Mouse (Mus musculus) liver (tissue): ENCODE results near the gene Gstm2.
"Not testable (repeated sequence)": the region's sequence is repeated elsewhere in the genome, so short reads cannot be mapped to it uniquely, and the experiment has no call there.

ENCODE experiments used
- DNase-seq: peaks from one replicate; pipeline ENCODE4 v3.0.0-alpha.2; 2020; ENCODE audit warnings: mixed read lengths

Gene Gstm2

DNA sequence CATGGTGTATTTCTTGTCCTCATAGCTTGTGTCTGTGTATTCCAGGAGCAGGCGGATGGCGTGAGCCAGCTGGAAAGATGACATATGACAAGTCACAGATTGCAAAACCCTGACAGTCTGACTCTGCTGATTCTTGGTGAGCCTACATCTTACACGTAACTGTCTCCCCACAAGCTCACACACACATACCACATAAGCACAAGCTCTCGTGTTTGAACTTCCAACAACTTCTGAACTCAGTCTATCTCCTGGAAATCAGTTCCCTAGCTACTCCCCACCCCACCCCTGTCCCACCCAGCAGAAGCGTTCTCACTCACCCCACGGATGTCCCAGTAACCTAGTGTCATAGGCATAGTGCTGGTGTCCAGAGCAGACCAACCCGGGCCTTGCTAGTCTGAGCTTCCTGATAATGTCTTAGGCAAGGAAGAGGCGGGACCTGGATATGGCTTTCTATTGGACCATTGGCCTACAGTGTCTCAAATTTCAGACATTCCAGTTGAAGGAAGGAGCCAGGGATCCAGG lies at the start of gene Gstm2:
Gstm2 (minus strand) TSS at position 413 of the 522 bp plus-strand sequence.
- peak; percentile 7 for DNase-seq

DNA sequence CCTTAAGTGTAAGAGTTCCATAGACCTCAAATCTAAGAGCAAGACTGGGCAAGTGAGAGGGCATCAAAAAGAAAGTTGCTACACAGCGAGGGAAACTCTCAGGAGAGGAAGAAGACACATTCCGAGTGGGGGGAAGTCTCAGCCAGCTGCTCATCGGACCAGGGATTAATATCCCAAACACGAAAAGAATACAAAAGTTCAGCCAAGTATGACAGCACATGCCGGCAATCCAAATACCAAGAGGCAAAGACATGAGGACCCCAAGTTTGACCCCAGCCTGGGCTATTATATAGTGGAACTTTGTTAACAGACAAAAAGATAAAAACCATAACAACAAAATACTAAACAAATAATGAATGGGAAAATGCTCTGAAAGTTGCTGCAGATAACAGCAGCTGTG lies 46.9 kb upstream of the Gstm2 start:
- no peak for DNase-seq

DNA sequence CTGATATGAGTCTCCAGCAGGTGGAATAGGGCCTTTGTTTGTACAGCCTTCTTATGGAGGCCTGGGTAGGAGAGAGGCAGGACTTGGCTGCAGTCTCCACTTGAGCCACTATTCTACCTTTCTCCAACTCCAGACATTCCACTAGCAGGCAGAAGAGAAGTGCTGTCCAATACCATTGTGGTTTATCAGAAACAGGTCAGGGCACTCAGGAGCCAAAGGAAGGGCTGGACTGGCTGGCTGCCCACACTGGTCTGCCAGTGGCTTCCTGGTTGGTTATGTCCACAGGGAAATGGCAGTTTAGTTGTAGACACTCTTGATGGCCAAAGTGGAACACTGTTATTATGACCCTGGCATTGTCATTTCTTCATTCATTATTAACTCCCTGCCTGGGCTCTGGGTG lies 45.9 kb upstream of the Gstm2 start:
- DNase-seq: no peak

DNA sequence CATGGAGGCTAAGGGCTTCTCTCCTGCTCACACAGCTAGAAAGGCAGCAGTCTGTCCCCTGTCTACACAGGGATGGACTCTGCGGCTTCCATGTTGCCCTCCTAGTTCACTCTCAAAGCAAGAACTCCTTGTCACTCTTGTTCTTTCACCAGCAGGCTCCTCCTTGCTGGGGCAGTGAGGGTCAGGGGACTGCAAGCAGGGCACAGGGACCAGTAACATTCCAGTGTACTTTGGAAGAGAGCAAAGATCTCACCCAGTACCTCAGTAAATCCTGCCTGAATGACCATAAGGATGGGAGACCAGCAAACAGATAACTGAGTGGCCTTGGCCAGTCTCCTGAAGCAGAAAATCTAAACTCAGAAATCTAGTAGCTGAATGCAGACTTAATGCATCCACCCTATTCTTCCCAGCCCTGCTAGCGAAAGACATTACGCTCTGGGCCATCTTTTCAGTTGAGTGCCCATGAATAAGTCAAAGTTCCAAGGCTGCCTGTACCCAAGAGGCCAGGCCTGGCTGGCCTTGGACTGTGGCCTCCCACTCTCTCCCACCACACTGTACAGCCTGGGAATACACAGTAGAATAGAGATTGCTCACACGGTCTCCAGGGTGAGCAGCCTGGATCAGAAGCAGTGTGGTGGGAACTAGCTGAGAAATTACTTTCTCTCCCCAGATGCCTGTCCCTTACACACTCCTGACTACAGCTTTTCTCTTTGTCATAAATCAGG lies 42.5 kb upstream of the Gstm2 start:
- DNase-seq: no peak

DNA sequence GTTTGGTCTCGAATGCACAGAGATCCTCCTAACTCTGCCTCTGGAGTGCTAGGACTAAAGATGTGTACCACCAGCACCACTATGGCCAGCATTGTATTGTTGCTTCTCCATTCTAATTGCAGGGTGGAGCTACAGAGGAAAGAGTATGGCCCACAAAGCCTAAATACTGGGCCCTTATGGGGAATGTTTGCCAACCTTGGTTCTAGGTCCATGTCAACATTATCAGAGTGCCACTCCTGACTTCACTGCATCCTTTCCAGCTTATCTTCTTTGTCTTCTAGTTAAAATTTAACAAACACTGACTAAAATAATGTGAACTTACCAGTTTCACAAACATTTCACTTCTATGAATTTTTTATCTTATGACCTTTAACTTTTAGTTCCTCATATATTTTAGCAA lies 40.3 kb upstream of the Gstm2 start:
- DNase-seq: no peak

DNA sequence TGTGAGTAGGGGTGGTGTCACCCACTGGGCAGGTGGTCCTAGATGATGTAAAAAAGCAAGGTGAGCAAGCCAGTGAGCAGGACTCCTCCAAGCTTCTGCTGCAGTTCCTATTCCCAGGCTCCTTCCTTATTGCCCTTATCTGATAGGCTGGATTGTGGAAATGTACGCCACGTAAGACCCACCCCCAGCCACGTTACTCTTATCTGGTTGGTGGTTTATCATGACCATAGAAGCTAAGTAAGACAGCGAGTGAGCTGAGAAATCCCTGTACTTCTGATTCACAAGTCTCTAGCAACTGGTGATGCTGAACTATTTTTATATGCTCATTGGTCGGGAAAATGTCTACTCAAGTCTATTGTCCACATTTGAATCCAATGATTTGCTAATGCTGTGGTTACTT lies 39.8 kb upstream of the Gstm2 start:
- DNase-seq: no peak

DNA sequence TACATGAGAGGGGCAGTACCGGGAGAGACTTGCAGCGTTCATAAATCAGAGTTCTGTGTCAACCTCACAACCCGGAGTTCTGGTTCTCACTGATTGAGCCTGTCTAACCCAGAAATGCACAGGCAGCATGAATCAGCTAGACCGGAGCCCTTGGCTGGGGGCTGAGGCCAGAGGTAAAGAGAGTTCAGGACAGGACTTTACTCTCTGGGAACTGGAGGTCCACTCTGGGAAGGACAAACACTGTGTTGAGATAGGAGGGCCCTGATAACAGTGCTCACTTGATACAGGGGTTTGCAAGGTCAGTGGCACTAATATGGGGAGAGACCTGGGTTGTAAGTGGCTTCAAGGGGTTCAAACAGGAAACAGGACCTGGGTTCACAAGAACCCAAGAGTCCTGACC lies 39.1 kb upstream of the Gstm2 start:
- DNase-seq: peak; percentile 33

DNA sequence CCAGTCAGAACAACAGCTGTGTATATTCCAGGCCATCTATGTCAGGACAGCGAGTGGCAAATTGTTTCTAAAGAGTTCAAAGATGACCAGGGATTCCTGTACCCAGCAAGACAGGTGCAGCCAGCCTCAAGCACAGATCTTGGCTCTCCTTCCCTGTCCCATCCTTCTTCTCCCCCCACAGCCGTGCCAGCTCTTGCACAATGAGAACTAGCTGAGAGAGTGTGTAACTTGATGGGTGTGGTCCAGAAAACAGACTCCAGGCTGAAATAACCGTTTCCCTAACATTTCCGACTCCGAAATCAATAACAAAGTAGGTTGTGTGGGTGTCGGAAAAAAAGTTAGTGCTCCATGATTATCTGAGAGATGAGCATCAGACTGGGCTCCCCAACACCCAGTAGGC lies 36.4 kb upstream of the Gstm2 start:
- peak; percentile 15 for DNase-seq

DNA sequence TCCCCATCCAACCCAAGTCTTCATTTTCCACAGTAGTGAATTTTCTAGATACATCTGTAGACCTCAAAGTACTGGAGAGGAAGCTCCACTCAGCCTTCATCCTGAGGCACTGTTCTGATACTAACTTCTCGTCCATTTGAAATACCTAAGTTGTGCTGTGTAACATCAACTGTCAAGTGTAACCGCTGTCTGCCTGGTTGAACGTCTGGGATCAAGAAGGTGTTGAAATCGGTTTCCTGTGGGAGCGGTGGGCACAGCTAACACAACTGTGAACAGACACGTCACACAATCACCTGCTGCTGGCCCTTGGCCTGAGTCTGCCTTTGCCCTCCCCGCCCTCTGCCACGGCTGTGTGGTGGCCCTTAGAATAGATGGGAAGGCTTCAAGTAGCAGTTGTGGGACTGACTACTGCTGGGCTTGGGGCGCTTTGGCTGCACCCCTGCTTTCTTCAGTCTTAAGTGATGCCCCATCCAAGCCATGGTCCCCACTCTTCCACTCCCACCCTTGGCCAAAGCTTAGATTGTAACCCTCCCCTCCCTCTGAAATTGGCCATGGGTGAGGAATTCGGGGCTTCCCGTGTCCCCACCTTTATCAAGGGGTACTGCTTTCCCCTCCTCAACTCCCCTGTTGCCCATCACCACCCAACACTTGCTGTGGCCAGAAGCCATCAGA lies 34.2 kb upstream of the Gstm2 start:
- not testable (repeated sequence) for DNase-seq

DNA sequence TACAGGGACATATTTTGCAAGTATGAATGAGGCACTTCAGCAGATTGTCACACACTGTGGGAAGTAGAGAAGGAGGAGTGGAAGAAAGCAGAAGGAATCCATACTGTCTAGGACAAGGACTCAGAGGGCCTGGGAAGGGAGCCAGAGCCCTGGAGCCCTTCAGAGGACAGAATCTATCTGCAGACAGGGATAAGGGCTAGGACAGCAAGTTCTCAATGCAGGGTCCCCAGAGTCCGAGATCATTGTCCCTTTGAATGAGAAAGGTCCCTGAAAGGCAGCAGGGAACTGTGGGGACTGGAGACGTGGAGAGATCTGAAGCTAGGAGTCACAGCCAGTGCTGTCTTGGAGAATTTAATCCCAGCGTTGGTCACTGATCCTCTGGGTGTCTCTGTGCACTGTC lies 33.0 kb upstream of the Gstm2 start:
- DNase-seq: not testable (repeated sequence)

DNA sequence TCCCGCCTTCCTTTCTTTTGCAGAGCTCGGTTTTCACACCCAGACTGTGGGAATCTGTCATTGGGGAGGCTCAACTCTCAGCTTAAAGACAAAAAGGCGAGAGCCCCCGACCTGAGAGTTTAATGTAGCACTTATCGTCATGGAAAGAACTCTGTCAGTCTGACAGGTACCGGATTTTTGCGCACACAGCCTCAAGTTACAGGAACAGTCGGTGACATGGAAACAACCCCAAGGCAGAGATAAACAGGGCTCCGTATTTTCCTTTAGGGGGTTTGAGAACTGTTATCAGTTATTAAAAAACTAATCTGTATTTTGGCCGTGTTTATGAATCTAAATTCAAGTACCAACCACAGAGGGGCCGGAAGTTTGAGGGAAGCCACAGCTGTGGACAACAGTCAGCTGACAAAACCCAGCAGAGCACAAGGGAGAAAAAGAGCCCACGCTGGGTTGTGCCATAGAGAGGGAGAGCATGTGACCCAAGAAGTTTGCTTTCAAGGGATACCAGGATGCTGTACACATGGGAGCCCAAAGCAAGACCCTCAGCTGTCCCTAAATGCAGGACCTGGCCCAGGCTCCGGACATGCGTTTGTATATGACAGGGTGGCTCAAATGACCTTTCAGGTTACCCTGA lies 32.1 kb upstream of the Gstm2 start:
- DNase-seq: no peak

DNA sequence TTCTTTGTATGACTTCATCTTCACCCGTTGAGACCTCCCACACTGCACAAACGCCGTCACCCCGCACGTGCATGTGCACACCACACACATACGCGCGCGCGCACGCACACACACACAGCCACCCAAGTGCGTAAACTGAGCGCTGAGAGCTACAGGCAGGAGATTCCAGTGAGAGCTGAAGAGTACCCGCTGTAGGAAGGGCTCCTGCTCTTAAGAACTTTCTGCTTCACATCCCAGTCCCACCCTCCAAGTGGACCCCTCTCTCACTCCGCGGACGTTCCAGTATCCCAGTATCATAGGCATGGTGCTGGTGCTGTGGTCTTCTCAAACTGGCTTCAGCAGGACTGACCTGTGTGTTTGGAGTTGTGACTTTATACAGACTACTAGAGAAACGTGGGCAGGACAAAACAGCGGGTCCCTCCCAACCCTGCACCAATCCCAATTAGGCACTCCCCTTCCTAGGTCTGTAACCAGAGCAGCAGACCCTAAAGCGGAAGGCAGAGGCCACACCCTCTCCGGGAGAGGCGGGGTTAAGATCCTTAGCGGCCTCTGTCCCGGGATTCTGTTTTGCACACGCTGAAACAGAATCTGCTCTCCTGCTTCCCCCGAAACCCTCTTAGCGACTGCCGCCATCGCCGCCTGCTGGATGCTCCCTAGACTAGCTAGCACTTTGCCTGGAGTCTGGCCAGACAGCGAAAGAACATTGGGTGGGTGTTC lies 31.4 kb upstream of the Gstm2 start, which contains the start of gene Gstm1:
Gstm1 (minus strand) TSS at position 501 of the 717 bp plus-strand sequence.
- peak; percentile 87 for DNase-seq

DNA sequence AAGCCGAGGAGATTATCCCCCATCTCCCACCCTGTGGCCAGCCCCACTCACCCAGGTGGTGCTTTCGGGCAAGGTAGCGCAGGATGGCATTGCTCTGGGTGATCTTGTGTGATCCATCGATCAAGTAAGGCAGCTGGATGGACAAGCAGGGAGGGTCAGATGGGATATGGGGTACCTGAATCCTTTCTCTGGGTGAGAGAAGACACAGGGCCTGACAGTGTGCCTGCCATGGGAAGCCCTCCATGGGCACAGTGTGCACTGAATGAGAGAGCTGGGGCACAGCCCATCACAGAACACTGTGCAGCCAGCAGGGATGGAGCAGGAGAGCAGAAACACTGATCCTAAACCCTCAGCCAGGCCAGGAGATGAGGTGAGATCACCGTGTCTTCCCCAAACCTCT lies 30.2 kb upstream of the Gstm2 start:
- DNase-seq: not testable (repeated sequence)

DNA sequence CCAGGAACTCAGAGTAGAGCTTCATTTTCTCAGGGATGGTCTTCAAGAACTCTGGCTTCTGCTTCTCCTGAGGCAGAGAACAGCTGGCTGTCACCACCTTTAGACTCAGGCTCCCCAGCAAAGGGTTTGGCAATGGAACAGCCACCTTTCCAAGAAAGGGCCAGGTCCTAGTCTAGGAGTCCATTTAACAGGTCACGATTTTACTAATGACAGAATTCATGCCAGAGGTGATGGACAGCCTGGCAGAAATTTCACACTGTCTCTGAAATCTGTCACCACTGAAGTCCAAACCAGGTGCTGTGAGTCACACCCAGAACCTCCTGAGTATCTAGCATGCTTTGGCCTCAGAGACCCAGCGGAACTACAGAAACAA lies 28.7 kb upstream of the Gstm2 start:
- no peak for DNase-seq

DNA sequence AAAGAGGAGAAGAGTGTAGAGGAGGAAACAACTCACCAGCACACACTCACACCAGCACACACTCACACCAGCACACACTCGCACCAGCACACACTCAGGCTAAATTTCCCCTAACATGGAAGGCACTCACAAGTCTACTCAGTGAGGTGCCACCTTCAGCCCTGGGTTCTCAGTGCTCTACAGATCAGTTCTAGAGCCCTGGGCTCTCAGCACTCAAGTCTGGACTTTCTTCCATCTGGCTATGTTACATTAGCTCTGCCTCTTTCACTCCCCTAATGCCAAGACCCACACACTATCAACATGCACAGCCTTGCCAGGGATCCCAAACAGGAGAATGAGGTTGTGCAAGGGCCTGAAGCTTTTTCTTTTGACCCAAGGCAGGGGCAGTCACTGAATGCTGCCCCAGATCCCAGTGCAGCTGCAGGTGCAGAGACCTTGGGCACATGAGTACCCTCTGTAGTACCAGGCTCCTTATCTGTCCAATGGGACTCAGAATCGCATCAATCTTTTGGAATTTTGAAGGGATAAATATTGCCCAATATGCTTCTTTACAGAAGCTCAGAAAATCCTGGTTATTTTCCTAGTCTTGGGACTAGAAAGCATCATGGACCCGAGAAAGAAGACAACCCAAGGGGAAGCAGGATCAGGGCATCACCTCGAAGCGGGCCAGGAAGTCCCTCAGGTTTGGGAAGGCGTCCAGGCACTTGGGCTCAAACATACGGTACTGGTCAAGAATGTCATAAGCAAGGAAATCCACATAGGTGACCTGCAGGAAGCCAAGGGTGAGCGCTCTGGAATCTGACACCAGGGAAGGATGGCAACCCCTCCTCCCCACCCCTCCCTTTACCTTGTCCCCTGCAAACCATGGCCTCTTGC lies 28.1 kb upstream of the Gstm2 start:
- no peak for DNase-seq

DNA sequence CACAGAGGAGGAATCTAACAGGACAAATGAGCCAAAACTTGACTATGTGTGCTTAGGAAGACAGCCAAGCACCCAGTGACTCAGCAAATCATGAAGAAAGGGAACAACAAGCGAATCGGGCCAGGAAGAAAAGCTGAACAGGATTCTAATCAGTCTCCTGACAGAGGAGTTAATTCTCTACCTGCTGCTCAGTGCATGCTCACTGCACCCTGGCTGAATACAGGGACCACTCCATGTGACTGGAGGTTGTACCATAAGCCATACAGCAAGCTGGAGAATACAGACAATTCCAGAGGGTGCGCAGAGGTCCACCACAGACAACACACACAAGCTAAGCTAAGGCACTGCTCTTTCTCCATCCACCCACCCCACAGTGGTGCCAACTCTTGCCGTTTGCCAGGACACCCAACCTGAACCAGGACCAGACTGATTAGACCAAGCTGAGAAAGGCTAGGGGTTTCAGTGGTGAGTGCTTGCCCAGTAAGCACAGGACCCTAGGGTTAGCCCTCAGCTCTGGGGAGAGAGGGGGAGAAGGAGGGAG lies 27.1 kb upstream of the Gstm2 start:
- DNase-seq: no peak

DNA sequence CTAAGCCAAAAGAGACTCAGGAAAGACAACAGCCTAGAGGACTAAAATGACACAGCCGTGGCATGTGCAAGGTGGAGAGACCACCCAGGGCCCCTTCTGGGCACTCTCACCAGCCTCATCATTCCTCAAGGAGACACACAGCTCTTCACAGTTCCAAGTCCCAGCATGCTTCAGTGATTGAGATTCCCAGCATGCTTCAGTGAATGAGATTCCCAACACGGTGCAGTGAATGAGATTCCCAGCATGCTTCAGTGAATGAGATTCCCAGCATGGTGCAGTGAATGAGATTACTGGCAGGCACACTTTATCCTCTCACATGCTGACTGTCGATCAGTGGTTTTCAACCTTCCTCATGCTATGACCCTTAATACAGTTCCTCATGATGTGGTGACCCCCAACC lies 25.3 kb upstream of the Gstm2 start:
- no peak for DNase-seq

DNA sequence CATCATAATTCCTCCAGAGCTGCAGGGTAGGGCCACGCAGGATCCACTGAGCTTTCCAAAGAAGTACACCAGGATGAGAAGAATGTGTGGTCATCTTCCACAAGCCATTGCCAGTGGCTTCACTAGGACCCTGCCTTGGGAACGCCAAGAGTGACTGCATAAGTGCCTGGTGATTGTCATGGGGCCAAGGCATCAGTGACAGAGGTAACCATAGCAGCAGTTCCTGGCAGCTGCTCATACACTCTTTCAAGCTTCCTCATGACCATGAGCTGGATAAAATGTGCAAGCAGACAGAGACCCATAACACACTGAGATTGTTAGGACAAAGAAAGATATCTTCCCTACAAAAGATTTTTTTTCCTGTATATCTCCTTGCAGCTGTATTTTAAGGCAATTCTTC lies 24.0 kb upstream of the Gstm2 start:
- no peak for DNase-seq

DNA sequence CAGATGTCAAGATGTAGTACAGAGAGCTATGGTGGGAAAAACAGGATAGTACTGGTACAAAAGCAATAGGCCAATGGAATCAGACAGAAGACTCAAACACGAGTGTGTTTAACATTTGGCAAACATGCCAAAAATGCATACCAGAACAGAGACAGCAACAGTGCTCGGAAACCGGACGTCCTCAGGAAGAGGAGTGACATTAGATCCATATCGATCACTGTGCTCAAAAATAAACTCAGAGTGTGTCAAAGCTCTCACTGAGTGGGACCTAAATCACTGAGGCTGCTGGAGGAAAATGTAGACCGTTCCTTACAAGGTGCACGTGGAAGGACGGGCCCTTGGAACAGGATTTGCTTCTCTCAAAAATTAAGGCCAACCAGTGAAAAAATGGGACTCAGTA lies 15.8 kb upstream of the Gstm2 start:
- no peak for DNase-seq

DNA sequence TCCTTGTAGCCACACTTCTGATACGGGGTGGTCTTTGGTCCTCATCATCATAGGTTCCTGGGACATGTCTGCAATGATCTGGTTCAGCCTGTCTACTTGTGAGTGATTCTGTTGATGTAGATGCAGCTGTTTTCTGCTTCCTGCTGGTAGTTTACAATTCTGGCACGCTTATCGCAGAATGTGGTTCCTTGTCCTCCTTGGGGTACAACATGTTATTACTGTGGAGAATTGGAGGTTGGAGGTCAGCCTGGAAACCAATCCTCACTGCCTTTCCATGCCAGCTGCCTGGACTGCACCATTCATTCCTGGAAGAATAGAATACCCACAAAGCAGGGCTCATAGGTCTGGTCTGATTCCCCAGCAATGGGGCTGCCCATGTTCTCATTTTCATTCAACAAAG lies 13.2 kb upstream of the Gstm2 start:
- DNase-seq: no peak

DNA sequence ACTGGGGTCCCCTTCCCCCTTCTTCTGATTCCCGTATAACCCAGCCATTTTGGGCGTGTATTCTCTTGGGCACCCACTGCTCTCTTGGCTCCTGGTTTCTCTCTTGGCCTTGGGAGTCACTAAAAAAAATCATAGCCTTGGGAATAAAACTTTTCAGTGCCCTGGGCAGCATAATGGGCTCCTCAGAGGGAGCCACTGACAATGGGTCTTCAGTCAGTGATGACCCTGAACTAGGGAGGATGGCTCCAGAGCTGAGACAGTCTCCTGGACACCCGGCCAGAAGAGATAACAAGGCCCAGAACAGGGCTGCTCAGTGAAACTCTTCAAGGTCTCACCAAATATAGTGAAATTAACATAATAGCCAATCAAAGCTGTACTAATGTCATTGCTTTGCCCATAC lies 12.3 kb upstream of the Gstm2 start:
- no peak for DNase-seq

DNA sequence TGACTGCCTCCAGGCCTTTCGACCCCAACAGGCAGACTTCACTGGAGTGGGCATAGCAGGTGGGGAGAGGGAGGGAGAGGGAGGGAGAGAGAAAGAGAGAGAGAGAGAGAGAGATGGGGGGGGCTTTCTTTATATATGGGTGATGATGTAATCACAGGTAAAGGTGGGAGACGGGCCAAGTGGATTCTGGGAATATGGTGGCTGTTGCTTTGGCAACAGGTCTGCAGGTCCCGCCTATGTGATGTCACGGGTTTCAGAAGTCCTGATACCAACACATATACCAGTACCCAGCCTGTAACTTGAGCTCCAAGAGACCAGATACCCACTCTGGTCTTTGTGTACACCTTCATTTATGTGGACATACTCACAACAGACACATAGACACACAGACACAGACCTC lies 10.3 kb upstream of the Gstm2 start:
- no peak for DNase-seq
